Mouse (Mus musculus) right cerebral cortex, adult 2 months (tissue): ENCODE data around the gene Creb3l4.

Experiments
- DNase-seq, 2 experiments: peaks; one replicate each; pipeline ENCODE4 v3.0.0; 2021 to 2022; ENCODE audit warnings: low spot score in 2 of 2

Creb3l4 gene

GRCm38 (mm10) chr3:90190859-90191510 lies 52.3 kb downstream of the Creb3l4 start:
- DNase-seq: no peak
